Mouse (Mus musculus) gastrocnemius, adult 8-10 months (tissue): ENCODE data around the gene Gm2163. TPM values are rescaled to one million over a fixed set of nuclear protein-coding genes. Genes with fewer than 3 reads are reported as not detected.
"Not testable (repeated sequence)": the region's sequence is repeated elsewhere in the genome, so short reads cannot be mapped to it uniquely, and the experiment has no call there.

Source experiments
- DNase-seq, 2 experiments: peaks; one replicate each; pipeline ENCODE4 v3.0.0; 2022; ENCODE audit warnings: low spot score in 2 of 2
- total RNA-seq, 4 experiments: library from RNA; stranded (reverse); gene quantifications; 2 replicates each; pipeline ENCODE4 v1.2.4; 2022

Gm2163 gene
- total RNA-seq: not detected

DNA sequence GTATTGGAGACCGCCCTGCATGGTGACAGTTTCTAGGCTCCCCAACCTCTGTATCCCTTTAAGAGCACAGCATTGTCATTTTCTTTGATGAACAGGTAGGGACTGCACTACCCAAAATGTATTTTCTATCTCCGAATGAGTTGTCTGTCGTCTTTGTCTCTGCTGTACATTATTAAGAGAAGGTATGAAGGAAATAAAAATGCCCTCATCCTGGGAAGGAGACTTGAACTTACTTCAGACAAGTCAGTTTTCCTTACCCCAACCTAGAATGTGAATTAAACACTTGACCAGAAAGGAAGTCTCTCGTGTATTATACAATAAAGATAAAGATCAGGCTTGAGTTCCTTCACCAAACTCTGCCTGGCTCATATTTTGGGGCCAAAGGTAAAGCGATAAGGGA is at the start of gene Gm2163:
TSS of gene Gm2163 (plus strand) at position 301 of the 400 bp plus-strand sequence.
- DNase-seq: not testable (repeated sequence)

DNA sequence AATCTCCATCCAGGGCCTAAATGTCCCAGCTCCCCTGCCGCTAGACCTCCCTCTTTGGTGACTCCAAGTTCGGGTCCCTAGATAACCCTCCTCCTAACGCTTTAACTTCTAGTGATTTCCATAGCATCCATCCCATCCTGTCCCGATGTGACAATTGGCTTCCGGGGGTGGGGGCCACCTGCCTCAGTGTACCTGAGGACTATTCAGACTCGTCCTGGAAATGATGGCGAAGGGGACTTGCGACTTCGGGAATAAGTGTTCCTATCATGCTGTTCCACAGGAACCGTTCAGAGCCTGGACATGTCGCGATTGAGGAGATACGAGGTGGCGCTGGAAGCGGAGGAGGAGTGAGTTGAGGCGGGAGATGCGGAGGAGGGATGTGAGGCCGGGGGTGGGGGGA is 27.5 kb upstream of the Gm2163 start, which contains the start of gene Gm21586:
TSS of gene Gm21586 (plus strand) at position 301 of the 400 bp plus-strand sequence.
- DNase-seq: not testable (repeated sequence)

DNA sequence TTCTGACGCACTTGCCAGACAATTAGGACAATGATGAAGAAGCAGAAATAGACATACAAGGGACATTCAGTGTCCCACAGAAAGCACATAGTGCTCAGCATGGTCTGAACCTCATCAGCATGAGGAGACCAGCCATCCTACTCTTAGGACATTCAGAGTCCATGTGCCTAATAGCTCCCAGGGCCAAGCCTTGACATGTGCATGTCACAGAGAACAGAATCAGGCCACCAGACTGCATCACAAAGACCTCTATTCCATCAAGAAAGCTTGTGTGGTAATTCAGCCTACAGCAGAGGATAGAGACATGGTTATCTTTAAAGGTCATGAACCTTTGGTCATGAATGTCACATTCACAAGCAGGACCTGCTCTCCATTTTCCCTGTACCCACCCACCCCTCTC is 61.5 kb downstream of the Gm2163 start, which contains the start of gene Fam205a2:
TSS of gene Fam205a2 (minus strand) at position 101 of the 400 bp plus-strand sequence.
- not testable (repeated sequence) for DNase-seq

DNA sequence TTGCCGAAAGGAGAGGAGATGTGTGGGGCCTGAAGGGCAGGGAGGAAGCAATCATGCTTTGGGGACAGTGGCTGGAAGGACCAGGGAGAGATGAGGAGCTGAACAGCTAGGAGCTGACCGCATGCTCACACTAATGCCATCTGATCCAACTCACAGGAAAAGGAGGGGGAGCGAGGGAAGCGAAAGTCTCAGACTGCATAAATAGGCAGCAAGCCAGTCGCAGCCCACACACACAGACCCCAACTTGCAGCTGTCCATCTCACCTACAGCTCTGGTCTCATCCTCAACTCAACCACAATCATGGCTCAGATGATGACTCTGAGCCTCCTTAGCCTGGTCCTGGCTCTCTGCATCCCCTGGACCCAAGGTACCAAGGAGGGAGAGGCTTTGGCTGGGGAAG is 145.3 kb downstream of the Gm2163 start, which contains the start of gene Gm10591:
TSS of gene Gm10591 (plus strand) at position 301 of the 400 bp plus-strand sequence.
- not testable (repeated sequence) for DNase-seq

DNA sequence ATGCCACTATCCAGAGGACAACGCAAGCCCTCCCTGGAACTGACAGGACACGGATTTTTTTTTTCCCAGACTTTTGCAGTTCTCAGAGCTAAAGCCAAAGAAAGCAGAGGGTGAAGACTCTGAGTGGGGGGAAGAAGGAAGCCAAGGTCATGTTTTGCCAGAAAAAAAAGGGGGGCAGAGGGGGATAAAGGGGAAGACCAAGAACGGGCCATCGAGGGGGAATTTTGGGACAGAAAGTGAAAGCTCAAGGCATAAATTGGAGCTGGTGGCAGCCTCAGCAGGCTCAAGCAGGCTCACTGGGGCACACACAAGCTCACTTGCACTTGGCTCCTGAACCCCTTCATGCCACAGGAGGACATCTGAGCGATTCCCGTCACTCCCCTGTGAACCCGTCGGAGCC is 162.9 kb downstream of the Gm2163 start, which contains the start of gene Gm2564:
TSS of gene Gm2564 (plus strand) at position 301 of the 400 bp plus-strand sequence.
- DNase-seq: not testable (repeated sequence)

Other genes starting within 250 kb of the Gm2163 start
- gene Gm10600, start 226.1 kb upstream of the Gm2163 start, total RNA-seq: 1 to 10 TPM in 2 of 4 experiments, under 1 TPM in 2; 0.68 to 2.0 (median 1.3) TPM
- gene Ccl21b, start 211.0 kb upstream of the Gm2163 start, total RNA-seq: not detected
- gene Gm21953, start 172.5 kb upstream of the Gm2163 start, total RNA-seq: not detected
- not detected for gene Fam205a3, start 148.4 kb upstream of the Gm2163 start, total RNA-seq
- not detected for gene Gm21586, start 27.4 kb upstream of the Gm2163 start, total RNA-seq
- not detected for gene Fam205a2, start 61.4 kb downstream of the Gm2163 start, total RNA-seq
- gene Gm10591, start 145.4 kb downstream of the Gm2163 start, total RNA-seq: not detected
- 10 to 100 TPM in 2 of 4 experiments, 1 to 10 TPM in 2; 7.6 to 16.1 (median 10.5) TPM for gene Gm2564, start 163.0 kb downstream of the Gm2163 start, total RNA-seq
- gene Ccl27b, start 188.5 kb downstream of the Gm2163 start, total RNA-seq: not detected
- under 1 TPM in 1 of 4 experiments, not detected in 3; 0.76 TPM for gene Il11ra2, start 195.1 kb downstream of the Gm2163 start, total RNA-seq